Mouse (Mus musculus): ENCODE data around the gene Gm10337.
A peak's percentile ranks its signal among the peaks of the same experiment; 100 is the strongest.

Gene Gm10337

DNA sequence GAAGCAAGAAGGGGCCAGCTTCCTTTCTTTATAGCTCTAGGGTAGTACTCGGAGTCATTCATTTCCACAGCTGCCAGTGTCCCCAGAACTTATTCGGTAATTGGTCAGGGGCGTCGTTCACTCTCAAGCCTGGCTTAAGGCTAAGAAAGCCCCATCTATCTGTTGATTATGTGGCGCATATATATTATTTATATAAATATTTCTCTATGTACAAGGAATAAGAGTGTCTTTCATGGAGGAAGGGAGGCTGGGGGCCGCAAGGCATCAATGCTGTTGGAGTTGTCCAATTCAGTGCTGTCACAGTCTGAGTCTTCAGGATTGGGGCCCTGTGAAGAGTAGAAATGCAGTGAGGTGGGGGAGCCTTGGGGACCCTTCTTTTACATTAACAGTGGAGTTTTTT, 3.7 kb upstream of the Gm10337 start:
- no peak for DNase-seq (ENCODE audit: inconsistent ontology term)

DNA sequence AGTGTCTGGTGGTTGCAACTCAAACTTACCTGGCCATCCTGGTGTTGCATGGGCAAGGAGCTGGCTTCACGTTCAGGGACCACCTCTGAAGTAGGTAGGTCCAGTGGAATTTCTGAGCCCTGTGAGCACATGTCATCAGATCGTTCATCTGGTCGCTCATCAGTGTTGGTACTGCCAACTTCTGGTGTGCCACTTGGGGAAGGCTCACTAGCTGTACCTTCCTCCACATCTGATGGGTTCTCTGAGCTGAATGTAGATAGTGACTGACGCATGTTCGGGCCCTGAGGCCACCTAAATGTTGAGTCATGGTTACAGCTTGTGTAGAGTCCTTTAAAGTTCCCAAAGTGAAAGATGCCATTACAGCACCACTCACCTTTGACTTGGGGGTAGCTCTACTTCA, 3.0 kb upstream of the Gm10337 start:
- DNase-seq (ENCODE audit: inconsistent ontology term), result no peak

DNA sequence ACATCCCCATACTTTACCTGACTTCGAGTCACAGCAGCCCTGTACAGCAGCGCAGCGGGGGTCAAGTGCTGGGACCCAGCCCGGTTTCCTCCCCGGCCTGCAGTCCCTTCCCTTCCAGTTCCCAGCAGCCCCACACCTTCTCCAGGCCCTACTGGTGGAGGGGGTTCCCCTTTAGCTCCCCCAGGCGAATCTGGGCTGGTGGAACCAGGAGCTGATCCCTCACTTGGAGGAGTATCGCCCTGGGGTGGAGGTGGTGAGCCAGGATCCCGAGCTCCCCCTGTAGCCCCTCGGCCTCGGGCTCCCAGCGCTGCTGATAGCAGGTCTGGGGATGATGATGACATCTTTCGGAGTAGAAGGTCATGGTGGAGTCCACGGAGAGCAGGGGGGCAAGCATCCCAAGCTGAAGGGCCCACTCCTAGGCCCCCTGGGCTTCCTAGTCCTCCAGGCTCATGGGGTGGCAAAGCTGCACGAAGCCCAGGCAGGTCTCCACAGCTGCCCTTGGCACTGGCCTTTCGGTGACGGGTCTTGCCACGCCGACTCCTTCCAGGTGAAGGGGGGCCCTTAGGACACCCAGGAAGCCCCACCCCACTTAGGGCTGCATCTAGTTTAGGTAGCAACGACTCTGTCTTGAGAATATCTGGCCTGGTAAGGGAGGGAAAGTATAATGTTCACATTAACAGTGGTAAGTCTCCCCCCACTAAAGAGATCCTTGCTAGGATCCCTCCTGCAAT, 2.3 kb upstream of the Gm10337 start:
- no peak for DNase-seq (ENCODE audit: inconsistent ontology term)

DNA sequence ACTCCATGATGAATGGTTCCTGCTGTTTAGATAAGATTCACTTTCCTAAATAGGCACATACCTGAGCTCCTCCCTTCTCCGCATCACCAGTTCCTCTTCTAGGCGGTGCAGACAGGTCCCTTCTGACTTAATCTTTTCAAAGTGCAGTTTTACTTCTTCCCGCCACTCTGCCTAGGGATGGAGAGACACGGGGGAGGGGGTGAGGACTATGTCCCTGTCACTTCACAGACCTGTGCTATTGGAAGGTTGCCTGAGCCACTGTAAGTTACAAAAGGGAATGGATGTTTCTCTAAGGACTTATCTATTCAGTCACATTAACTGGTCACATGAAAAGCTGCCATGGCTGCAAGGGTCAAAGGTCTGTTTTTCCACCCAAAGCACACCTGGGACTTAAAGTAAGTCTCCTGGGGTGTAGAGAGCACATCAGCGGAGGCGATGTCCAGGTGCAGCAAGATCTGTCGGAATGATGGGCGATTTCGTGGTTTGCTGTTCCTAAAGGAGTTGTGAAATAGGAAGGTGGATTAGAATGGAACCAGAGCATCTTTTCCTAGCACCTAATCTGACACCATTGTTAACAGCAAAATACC, 1.2 kb upstream of the Gm10337 start:
- no peak for DNase-seq (ENCODE audit: inconsistent ontology term)

DNA sequence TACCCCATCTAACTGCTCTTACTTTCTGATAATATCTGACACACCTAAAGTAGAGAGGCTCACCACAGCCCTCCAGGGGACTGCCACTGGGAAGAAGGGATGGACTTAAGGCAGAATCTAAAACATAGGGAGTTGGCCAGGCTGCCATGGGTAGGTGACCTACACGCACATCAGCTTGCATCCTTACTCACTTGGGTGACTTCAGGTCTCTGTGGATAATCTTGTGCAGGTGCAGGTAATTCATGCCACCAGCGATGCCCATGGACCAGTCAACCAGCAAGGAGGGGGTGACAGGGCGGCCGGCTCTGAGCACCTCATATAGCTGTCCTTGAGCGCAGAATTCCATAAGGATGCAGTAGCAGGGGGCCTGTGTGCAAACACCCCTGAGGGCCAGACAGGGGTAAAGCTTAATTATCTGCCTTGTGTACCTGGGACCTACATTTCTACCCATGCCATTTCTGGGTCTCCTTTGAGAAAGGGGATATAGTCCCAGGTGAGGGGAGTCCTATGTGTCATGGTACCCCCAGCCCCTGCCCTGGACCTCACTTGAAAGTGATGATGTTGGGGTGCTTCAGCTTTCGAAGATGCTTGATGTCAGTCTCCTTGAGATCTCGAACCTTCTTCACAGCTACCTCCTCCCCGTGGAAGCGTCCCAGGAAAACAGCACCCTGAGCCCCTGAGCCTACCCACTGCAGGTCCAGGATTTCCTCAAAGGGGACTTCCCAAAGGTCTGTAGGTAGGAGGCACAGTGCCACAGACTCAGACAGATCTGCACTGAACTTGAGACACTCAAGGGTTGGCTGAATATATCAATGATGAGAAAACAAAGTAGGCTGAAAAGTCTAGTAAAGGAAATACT, 631 bp downstream of the Gm10337 start:
- no peak for DNase-seq (ENCODE audit: inconsistent ontology term)

DNA sequence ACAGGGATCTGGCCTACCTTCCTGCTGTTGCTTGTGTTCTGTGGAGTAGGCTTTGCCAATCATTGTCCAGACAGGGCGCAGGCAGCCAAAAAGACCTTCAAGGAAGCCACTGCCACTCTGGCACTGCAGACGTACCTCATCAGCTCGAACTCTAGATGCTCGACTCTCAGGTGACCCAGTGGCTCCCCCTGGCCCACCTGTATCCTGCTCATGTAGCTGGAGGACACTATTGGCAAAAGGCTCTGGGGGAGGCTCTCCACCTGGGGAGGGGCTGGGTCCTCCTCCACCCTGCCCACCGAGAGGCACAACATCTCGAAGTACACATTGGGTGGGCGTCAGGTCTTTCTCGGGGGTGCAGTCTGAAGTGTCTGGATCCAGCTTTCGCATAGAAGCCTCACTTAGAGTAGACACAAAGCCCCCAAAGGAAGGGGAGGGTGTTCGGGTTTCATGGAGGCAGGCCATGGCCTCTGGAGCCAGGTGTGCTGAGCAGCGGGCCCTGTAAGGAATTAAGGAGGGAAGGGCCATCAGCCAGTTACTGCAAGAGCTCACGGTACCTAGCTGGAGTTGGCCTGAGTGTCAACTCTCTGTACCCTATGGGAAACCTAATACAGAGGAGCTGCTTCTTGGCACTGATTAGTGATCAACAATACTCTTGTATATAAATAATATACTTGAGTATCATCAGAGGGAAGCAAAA, 1.7 kb downstream of the Gm10337 start:
- DNase-seq (ENCODE audit: inconsistent ontology term), result no peak

DNA sequence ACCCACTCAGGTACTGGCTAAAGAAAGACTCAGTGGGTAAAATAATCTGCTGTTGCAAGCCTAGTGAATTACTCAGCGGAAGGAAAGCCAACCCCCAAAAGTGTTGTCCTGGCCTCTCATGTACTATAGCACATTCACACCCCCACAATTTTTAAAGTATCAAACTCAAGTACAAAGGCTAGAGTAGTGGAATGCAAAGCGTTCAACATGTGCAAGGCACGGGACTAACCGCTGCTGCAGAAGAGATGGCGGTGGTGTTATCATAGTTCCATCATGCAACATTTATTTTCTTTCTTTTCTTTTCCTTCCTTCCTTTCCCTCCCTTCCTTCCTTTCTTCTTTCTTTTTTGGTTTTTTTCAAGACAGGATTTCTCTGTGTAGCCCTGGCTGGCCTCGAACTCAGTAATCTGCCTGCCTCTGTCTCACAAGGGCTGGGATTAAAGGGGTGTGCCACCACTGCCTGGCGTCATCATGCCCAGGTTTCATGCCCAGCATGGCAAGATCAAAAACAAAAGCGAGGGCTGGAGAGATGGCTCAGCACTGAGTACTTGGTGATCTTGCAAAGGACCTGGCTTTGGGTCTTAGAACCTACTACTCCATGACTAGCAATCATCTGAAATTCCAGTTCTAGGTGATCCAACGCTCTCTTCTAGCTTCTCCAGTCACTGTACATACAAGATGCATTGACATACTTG, 2.4 kb downstream of the Gm10337 start:
- no peak for DNase-seq (ENCODE audit: inconsistent ontology term)

DNA sequence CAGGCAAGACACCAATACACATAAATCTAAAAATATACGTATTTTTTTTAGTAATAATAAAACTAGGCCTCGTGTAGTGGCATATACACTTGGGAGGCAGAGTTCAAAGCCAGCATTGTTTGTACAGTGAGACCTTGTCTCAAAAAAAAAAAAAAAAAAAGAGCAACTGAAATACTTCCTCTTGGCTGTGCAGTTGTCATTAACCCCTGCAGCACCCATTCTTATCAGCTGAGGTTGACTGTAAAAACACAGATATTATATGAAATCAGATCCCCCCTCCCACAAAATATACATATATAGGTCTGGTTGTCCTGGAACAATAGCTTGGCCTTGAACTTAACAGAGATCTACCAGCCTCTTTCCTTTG, 2.9 kb downstream of the Gm10337 start:
- DNase-seq (ENCODE audit: inconsistent ontology term), result no peak

DNA sequence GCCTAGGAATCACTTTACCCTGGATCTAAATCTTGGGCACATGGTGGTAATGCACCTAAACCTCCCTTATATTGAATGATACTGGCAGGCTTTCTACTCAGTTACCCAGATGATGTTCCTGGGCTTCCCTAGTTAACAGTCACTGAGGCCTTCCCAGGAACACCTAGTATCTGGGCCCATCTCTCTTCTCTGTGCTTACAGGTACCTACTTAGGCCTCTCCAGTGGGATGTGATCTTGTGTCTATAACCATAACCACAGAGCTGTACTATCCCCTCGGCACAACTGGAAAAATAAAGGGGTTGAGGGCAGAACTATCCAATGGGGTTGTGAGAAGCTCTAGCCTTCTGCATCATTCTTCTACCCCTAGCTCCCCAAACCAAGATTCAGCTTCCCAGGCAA, 3.3 kb downstream of the Gm10337 start:
- DNase-seq (ENCODE audit: inconsistent ontology term), result no peak

DNA sequence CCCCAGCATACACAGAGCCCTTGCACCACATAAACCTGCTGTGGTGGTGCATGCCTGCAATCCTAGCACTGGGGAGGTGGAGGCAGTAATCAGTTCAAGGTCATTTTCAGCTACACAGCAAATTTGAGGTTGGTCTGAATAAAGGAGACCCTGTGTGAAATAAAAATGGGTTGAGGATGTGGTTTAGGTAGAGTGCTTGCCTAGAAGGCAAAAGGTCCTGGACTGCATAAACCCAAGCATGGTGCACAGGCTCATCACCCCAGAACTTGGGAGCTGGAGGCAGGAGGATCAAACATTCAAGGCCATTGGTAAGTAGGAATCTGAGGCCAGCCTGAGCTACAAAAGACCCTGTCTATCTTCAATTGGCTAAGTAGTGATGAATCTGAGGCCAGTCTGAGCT, 4.0 kb downstream of the Gm10337 start:
- DNase-seq (ENCODE audit: inconsistent ontology term), result no peak

DNA sequence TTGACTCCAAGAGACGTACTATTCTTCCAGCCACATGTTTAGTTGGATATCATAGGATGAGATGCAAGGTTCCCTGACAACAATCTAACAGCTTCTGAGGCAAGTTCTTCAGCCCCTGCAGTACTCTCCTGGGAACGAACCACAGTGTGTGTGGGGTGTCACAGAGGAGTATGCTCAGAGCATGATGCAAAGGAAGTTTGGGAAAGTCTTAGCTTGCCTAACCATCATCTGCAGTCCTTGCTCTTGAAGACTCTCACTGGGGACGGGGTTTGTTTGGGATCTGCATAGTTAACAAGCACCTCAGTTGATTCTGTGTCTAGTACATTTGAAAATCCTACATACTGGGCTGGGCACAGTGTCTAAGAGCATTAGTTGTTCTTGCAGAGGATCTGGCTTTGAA, 4.8 kb downstream of the Gm10337 start:
- DNase-seq (ENCODE audit: inconsistent ontology term), result no peak

DNA sequence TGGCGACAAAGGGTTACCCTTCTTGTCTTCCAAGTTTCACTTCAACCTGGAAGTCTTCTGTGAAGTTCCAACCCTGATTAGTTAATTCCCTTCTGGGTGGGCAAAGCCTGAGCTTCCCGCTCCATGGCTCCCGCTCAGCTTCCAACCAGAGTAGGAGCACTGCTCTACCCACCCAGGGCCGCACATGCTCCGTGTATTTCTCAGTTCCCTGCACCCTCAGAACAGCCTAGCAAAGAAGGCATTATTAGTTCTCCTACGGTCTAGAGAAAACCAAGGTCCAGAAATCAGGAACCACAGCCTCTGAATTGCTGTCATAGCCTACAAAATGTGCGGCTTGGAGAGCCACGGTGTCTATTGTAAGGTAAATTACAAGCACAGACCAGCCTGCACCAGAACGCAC, 6.6 kb downstream of the Gm10337 start:
- no peak for DNase-seq (ENCODE audit: inconsistent ontology term)

DNA sequence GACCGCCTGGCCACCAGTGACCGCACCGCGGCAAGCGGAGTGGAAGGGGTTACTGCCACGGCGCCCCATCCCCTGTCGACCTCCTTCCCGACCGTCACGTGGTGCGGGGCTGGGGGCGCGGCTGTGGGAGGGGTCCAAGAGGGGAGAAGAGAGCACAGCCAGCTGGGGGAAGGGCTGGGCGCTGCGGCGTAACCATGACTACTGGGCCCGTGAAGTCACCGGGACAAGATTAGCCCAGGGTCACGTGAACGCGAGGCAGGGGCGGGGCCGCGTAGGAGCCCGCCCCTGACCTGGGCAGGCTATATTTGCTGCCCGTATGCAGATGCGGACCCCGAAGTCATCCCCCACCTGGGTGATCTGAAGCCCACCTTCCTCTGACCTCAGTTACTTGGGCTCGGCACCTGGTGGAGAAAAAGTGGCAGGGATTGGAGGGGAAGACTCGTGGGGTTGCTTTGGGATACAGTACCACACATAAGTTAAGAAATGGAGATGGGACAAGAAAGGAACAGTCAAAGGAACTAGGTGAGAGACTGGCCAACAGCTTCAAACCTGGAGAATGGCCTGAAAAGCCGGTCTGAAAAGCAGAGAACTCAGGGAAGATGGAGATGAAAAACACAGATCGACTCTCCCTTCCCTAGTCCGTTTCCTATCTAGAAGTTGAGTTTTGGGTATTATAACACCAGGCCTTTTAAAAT, 7.2 kb downstream of the Gm10337 start:
- DNase-seq (ENCODE audit: inconsistent ontology term), result peak; percentile 94

DNA sequence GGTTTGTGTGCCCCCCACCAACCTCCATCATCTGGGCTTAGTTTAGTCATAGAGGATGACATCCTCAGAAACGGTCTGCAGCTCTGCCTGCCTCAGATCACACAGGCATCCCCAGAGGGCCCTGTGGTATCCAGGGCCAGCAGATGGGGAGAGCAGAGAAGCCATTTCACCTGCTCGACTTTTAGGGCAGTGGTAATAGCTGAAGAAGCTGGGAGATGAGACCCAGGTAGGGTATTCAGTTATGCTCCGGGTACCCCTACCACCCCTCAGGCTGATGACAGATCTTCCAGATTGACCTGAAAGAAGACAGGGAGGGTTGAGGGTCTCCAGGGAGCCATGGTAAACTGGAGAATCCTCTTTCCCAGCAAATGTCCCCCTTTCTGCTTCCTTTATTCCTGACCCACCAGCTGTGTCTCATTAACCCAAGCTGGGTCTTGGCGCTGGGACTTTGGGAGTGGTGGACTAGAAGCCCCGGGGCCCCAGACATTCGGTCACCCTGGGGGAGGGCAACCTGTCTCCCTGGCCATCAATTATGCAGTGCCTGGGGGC, 7.8 kb downstream of the Gm10337 start:
- no peak for DNase-seq (ENCODE audit: inconsistent ontology term)

DNA sequence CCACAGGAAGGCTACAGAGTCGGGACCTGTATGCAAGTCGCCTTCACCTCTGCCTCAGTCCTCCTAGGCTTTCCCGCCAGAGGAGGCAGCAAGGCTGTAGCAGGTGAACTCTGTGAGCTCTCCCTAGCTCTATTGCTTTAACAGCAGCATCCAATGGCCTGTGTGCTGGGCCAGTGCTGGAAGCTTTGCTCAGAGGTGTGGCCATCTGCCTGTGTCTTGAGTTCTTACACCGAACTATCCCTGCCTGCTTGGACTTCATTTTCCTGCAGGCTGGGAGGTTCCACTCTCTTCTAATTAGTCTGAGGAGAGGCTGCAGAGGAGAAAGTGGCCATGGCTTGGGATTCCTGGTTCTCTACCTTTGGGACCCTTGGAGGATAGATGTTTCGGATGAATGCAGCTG, 8.5 kb downstream of the Gm10337 start:
- DNase-seq (ENCODE audit: inconsistent ontology term), result no peak

DNA sequence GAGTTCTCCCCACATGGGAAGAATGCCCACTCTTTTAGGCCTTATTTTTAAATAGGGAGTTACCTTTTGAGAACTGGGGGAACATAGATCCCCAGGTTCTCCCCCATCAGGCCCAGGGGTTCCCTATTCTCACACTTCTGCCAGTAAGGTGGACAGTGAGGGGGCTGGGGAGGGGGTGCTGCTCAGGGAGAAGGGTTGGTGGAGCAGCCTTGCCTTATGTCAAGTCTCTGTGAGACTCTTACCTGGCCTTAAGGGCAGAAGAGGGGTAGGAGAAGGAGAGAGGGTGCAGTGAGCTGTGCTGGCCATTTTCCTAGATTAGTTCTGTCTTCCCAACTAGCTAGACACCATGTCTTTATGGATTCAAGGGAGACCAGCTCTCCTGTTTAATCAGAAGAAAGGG, 8.9 kb downstream of the Gm10337 start:
- DNase-seq (ENCODE audit: inconsistent ontology term), result no peak

DNA sequence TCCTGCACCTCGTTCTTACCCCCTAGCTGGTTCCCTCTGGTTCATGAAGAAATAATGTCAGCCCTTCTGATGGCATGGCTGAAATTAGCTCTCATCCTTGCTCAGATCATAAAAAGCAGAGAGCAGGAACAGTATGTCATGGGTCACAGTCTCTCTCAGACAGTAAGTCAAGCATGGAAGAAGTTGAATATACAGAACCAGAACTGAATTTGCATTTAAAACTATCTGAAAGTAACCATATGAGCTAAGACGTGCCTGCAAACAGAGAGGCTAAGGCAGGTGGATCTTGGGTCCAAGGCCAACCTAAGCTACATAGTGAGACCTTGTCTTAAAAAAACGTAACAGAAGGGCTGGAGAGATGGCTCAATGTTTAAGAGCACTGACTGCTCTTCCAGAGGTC, 9.5 kb downstream of the Gm10337 start:
- DNase-seq (ENCODE audit: inconsistent ontology term), result no peak

DNA sequence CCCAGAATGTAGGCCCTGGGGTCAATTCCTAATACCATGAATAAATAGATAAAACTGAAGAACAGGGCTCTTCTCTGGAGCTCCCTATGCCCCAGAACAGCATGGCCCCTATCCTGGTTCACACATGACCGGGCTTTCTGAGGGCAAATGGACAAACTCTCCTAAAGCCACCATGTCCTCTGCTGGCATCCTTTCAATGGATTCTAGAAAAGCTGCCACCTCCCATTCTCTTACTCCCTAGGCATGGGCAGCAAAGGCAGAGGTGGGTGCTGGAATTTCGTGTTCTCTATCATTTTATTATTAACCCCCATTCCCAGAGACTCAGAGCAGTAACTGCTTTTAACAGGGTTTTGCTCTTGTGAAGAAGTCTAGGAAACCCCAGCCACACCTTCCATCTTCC, 11.7 kb downstream of the Gm10337 start:
- no peak for DNase-seq (ENCODE audit: inconsistent ontology term)

DNA sequence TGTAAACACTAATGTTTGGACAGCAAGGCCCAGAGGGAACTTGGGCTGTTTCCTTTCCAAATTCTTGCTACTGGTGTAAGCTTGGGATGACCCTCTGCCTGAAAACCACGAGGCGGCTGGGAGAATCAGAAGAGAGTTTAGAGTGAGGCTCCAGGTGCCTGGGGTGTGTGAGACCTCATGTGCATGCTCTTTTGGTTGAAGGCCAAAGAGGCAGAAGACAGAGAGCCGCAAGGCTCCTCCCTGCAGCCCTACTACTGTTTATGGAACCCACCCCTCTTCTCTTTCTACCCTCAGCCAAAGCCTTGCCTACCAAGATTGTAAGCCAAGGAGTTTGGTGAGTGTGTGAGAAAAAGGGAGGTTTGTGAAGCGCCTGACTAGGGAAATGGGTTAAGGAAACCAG, 12.3 kb downstream of the Gm10337 start:
- no peak for DNase-seq (ENCODE audit: inconsistent ontology term)

DNA sequence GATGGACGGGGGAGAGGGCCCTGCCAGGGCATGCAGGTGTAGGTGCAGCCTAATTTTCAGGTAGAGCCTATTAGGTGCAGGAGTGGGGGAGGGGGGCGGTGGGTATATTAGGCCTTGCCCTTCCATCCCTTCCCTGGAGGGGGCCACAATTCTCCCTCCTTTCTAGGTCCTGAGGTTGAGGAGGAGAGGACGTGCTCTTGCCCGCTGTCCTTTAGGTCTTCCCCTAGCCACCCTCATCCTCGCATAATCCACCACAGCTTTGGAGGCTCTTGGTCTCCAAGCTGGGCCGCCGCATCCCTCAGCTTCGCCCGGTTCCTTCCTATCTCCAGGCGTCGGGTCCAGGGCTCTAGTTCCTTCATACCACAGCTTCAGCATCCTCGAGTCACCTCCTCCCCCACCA, 12.8 kb downstream of the Gm10337 start:
- DNase-seq (ENCODE audit: inconsistent ontology term), result peak; percentile 46
